Mouse (Mus musculus) Muller cell, postnatal 12 days (primary cell): ENCODE measurements around the gene Myo1e.
"Not testable (repeated sequence)": the region's sequence is repeated elsewhere in the genome, so short reads cannot be mapped to it uniquely, and the experiment has no call there.

Experiments used
- DNase-seq: peaks from one replicate; pipeline ENCODE4 v3.0.0-alpha.2; 2015; ENCODE audit errors: inconsistent ontology term

Gene Myo1e

DNA sequence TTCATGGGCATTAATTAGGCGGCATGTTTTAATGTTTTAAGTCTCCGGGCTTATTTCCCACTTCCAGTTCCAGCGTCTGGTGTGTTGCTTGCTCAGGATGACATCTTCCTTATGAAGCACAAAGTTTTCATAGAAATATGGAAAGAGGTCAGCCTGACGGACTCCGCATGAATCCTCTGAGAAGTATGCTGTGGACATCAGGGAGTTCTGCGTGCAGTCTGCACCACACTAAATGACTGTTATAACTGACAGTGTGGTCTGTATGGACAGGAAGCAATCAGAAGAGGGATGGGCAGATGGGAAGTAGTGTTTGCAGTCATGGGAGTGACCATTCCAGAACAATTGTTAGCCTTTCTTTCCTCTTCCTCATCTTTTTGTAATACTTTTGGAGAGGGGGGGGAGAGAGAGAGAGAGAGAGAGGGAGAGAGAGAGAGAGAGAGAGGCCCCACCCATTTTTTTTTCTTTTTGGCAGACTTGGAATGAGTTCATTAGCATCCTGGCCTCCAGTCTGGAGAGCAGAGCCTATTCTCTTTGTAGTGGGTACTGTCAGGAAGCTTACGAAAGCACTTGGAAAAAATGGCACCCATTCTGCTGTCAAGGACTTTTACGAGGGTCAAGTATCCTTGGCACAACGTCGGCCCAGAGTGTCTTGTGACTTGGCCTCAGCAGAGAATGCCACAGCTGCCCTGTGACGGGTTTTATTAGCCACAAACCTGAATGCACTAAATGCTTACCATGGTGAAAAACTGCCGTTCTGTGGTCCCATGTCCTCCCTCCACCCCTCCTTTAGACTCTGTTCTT lies 42.9 kb downstream of the Myo1e start:
- DNase-seq, result peak; percentile 84

DNA sequence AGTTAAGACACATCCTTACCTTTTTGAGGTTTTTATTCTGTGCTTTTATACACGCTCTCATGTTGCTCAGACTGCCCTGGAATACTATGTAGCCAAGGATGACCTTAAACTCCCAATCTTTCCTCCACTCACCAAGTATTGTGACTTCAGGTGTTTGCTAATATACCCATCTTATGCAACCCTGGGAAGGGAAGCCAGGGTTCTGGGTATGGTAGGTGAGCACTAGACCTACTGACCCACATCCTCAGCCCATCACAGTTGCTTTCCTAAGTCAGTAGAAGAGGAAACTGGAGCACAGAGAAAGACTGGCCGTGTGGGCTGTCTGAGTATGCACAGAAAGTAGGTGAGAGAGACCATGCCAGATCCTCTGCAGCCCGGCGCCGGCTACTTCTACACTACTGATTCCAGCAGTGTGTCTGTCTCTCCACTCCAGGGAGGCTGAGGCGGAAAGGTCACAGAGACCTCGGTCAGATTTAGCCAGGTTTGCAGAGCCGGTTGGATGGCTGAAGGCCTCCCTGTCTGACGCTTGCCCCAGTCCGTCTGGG lies 44.4 kb downstream of the Myo1e start:
- no peak for DNase-seq

- DNase-seq, result no peak
These were observed 45.9 kb downstream of the Myo1e start for GRCm38 (mm10) chr9:70253016-70253415.

DNA sequence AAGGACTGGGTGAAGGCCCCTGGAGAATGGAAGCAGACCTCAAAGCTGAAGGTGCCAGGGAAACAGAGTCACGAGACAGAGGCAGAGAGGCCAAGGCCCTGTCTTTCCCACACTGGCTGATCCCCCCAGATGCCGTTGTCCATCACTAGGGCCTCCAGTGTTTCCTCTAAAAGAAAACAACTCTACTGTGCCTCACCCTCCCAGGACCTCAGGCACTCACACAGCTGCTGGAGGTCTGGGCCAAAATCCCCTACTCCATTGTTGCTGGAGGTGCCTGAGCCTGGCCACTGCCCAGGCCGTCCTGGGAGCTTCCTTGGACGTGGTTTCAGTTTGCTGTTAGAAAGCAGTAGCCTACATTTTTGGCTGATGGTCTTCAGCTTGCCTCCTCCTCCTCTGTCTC lies 47.9 kb downstream of the Myo1e start:
- no peak for DNase-seq

DNA sequence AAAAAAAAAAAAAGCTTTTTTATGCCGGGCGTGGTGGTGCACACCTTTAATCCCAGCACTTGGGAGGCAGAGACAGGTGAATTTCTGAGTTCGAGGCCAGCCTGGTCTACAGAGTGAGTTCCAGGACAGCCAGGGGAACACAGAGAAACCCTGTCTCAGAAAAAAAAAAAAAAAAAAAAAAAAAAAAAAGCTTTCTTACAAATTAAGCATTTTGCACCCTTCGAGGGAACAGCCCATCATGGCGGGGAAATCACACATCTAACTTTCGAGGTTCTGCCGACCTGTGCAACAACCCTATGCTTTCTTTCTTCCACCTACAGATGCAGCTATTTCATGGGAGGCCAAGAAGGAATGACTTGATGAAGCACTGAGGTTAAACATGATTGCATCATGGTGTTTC lies 48.9 kb downstream of the Myo1e start:
- DNase-seq, result not testable (repeated sequence)

DNA sequence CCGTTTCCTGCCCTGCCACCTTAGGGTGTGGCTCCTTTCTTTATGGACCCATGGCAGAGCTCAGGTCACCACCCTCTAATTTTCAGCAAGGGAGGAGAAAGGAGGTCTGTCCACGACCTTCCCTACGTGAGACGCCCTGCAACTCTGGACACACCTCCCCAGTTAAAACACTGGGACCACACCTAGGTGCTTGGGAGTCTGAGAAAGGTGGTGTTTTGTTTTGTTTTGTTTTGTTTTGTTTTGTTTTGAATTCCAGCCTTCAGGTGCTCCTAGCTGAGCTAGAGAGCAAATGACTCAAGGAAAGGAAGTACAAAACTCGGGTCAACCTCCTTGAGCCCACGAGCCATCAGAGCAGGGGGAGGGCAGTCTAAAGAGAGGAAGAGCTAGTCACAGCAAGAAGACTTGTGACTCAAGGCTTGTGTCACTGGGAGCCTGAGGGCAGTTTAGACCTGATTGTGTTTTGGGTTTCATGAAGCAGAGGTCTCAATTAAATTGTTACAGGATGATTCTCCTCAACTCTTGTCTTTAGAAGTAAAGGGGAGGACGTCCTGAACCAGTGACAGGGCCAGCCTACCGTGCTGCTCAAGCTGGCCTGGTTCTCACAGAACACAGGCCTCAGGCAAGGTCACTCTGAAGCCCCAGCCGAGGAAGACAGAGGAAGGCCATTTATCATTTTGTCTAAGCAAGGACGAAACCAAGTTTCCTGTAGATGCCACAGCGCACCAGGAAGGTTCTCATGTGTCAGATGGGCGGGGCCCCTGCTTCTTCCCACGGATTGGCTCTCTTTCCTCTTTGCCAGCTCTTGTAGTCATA lies 50.3 kb downstream of the Myo1e start:
- DNase-seq, result no peak

- DNase-seq, result no peak
These were observed 53.2 kb downstream of the Myo1e start for GRCm38 (mm10) chr9:70260324-70260841.

- DNase-seq, result peak; percentile 68
These were observed 54.5 kb downstream of the Myo1e start for GRCm38 (mm10) chr9:70261646-70262045.

GRCm38 (mm10) chr9:70263134-70263533 lies 56.0 kb downstream of the Myo1e start:
- peak; percentile 73 for DNase-seq

- DNase-seq, result peak; percentile 66
These were observed 56.6 kb downstream of the Myo1e start for GRCm38 (mm10) chr9:70263735-70264134.

DNA sequence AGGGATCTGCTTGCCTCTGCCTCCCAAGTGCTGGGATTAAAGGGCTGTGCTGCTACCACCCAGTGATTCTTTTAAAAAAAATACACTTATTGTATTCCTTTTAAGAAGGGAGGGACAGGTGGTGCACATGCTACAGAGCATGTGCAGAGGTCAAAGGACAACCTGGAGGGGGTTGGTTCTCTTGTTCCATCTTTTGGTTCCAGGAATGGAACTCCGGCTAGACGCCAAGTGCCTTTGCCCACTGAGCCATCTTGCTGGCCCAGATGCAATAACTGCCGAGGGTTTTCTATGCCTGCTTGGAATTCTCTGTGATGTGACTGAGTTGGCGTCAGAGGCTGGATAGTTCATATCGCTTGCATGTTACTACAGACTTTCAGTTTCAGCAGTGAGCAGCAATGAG lies 58.4 kb downstream of the Myo1e start:
- no peak for DNase-seq

DNA sequence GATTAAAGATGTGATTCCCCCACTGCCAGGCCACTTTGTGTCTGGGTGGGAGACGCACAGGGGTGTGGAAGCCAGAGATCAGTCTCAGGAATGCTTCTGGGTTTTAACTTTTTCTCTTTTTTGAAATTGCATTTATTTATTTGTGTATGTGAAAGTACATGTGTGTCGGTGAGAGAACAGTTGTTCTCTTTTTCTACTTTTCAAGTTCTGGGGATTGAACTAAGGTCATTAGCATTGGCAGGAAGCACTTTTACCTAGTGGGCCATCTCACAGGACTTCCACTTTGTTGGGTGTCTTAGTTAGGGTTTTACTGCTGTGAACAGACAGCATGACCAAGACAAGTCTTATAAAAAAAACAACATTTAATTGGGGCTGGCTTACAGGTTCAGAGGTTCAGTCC lies 59.0 kb downstream of the Myo1e start:
- DNase-seq, result no peak

GRCm38 (mm10) chr9:70267108-70267507 lies 60.0 kb downstream of the Myo1e start:
- no peak for DNase-seq

GRCm38 (mm10) chr9:70269349-70269748 lies 62.2 kb downstream of the Myo1e start:
- peak; percentile 91 for DNase-seq

DNA sequence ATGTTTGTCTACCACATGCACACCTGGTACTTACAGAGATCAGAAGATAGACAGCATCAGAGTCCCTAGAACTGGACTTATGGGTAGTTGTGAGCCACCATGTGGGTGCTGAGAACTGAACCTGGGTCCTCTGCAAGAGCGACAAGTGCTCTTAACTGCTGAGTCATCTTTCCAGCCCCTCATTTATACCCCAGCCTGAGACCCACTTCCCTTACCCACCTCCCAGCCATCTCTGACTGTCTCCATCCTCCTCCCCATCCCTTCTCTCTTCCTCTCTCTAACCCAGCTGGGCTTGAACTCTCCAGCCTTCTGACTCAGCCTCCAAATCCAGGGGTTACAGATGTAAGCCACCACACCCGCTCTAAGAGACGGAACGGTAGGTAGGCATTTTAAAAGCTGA lies 63.3 kb downstream of the Myo1e start:
- no peak for DNase-seq

DNA sequence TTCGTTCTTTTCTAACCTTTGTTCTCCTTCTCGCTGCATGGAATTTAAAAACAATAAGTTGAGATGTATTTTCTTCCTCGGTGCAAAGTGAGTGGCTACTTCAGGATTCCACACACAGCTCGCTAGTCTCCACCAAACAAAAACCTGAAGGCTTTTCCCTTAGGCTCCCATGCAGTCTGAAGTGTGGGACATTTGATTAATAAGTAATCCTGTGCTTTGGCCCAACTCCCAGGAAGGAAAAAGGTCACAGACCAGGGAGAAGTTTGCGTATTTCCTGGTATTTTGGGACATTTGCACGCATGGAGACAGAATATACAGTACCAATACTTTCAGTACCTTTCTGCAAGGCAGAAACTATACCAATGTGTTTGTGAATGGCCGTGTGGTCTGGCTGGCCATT lies 64.0 kb downstream of the Myo1e start:
- DNase-seq, result no peak

- no peak for DNase-seq
These were observed 64.5 kb downstream of the Myo1e start for GRCm38 (mm10) chr9:70271631-70272030.

GRCm38 (mm10) chr9:70274071-70274470 lies 66.9 kb downstream of the Myo1e start:
- no peak for DNase-seq

DNA sequence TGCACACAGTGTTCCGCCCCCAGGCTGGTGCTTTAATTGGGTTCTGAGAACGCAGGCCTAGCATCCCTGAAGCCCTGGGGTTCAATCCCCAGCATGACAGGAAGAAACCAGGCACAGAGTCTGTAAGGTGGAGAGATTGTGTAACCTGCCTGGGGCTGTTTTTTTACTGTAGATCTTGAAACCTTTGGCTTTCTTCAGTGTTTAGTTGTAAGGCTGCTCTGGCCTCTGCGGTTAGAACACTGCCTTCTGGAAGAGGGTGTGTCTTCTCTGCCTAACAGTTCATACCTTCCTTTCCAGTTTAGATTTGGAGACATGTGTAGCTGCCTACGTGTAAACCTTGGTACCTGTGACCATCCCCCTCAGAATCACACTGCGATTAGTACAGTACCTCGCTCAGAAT lies 67.3 kb downstream of the Myo1e start:
- DNase-seq, result no peak

DNA sequence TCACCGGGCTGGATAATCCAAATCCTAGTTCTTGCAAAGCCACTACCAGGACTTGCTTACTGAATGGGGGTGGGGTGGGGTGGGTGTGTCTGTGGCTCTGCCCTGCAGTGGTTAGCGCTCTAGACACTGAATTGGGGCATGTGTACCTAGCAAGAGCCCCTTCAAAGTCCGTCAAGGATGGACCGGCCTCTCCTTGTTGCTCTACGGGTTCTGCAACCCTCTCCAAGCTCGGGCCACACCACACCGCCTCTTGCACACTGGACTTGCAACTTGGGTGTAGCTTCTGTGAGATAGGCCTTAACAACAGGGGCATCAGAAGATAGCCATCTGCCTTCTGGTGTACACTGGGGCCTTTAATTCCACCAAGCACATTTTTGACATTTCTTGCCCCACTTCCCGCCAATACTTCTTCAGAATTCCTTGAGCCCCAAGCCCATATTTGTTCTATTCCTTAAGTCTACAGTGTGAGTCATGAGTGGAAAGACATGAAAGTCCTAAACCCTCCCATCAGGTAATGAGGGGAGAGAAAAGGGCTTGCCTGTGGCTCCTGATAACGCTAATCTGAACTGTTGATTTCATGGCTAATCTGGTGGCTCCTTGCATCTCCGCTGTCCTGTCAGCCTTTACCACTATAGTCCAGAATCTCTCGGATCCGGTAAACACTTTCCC lies 67.9 kb downstream of the Myo1e start:
- DNase-seq, result no peak

DNA sequence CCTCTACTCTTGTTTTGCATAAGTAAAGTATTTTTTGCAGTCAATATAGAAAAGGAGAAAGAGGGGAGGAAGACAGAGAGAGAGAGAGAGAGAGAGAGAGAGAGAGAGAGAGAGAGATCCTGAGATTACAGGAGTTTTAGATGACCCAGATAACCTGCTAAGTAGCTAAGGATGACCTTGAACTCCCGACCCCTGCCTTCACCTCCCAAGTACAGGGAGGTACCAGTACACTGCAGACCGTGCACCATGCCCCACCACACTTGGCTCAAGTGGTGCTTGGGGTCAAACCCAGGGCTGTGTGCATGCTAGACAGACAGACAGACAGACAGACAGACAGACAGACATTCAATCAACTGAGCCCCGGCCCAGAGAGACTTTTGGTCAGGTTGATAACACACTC lies 69.9 kb downstream of the Myo1e start:
- DNase-seq, result no peak

- no peak for DNase-seq
These were observed 70.4 kb downstream of the Myo1e start for GRCm38 (mm10) chr9:70277529-70277982.
